Mouse (Mus musculus): ENCODE data around the gene Cx3cr1. TPM values are rescaled to one million over a fixed set of nuclear protein-coding genes. Genes with fewer than 3 reads are reported as not detected.

Gene Cx3cr1
- polyA plus RNA-seq, 1 experiment: not detected

DNA sequence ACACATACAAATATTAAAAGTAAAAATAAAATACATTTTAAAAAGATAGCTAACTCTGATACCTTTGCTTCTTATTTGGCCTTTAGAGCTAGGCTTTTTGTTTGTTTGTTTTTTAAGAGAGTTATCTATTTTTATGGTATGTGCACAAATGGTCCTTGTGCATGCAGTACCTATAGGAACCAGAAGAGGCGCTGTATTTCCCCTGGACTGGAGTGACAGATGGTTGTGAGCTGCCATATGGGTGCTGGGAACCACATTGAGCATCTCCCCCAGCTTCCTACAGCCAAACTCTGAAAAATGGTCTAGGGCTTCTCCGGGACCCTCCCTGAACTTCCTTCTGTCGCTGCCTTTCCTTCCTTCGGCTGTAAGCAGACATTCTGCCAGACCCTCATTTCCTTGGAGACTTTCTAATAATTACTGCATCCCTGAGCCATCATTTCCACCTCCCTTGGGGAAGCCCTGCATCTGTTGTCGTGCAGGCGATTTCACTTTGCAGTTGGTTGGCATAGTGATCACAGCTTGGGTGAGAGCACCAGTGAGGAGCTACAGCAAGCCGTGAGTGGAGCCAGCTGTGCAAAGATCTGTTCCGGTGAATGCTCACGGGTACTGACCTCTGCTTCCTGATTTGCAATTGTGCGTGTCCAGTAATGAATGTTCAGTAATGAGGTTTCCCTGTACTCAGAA lies 217.2 kb downstream of the Cx3cr1 start:
- no peak overlapping the region for H3K4me3 ChIP-seq
- H3K79me2 ChIP-seq (ENCODE audit: control insufficient read depth, insufficient read depth): no peaks in the 10 kb centered on the region
- H3K36me3 ChIP-seq (ENCODE audit: control insufficient read depth, insufficient read depth): no peaks in the 10 kb centered on the region
- H3ac ChIP-seq (ENCODE audit: control insufficient read depth, insufficient read length): no peak overlapping the region
- no peak for TF ChIP-seq MAX (IDR thresholded peaks at IDR 0.05; ENCODE audit: low read depth)
- H3K4me2 ChIP-seq (ENCODE audit: low read depth): no peak overlapping the region
- H3K27me3 ChIP-seq (ENCODE audit: control insufficient read depth, insufficient read depth, insufficient read length): peaks cover 16% of the 10 kb centered on the region

Other genes with a start within 250 kb of the Cx3cr1 start
- 0.01 TPM for gene Scn11a, start 244.4 kb downstream of the Cx3cr1 start, polyA plus RNA-seq (2012; fragmentation: generic; extraction: Trizol)
- 12.1 TPM for gene Wdr48, start 175.0 kb downstream of the Cx3cr1 start, polyA plus RNA-seq (2012; fragmentation: generic; extraction: Trizol)
- gene Gorasp1, start 132.3 kb downstream of the Cx3cr1 start, polyA plus RNA-seq (2012; fragmentation: generic; extraction: Trizol): 10.5 TPM
- 0.05 TPM for gene Ttc21a, start 132.3 kb downstream of the Cx3cr1 start, polyA plus RNA-seq (2012; fragmentation: generic; extraction: Trizol)
- gene Csrnp1, start 85.2 kb downstream of the Cx3cr1 start, polyA plus RNA-seq (2012; fragmentation: generic; extraction: Trizol): 9.2 TPM
- 35.6 TPM for gene Xirp1, start 46.3 kb downstream of the Cx3cr1 start, polyA plus RNA-seq (2012; fragmentation: generic; extraction: Trizol)
- not detected for gene Ccr8, start 22.2 kb upstream of the Cx3cr1 start, polyA plus RNA-seq (2012; fragmentation: generic; extraction: Trizol)
- gene Slc25a38, start 40.5 kb upstream of the Cx3cr1 start, polyA plus RNA-seq (2012; fragmentation: generic; extraction: Trizol): 12.9 TPM
- gene Rpsa, start 57.8 kb upstream of the Cx3cr1 start, polyA plus RNA-seq (2012; fragmentation: generic; extraction: Trizol): 2,555 TPM
- gene Mobp, start 79.8 kb upstream of the Cx3cr1 start, polyA plus RNA-seq (2012; fragmentation: generic; extraction: Trizol): not detected
- 0.17 TPM for gene Myrip, start 231.6 kb upstream of the Cx3cr1 start, polyA plus RNA-seq (2012; fragmentation: generic; extraction: Trizol)